Mouse (Mus musculus): ENCODE data around the gene Kng2.
"Not testable (repeated sequence)": the region's sequence is repeated elsewhere in the genome, so short reads cannot be mapped to it uniquely, and the experiment has no call there.

The Kng2 gene

DNA sequence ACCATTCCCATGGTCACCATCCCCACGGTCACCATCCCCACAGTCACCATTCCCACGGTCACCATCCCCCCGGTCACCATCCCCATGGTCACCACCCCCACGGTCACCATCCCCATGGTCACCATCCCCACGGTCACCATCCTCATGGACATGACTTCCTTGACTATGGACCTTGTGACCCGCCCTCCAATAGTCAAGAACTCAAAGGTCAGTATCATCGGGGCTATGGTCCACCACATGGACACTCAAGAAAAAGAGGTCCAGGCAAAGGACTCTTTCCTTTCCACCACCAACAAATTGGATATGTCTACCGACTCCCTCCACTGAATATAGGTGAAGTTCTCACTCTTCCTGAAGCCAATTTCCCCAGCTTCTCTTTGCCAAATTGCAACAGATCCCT, 68.2 kb downstream of the Kng2 start:
- in situ Hi-C loops (cut with MseI, MboI) = no loop called here

DNA sequence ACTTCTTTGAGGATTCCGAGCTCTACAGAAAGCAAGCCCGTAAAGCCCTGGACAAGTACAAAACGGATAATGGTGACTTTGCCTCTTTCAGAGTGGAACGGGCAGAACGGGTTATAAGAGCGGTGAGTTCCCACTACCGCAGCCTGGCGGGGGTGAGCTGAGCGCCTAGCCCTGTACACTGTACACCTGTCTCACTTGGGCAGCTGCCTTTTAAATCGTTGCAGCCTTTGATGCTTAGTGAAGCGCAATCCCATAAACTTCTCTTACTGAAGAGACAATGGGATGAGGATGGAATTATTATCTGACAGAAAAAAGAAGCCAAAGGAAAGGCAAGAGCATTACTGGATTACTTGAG, 73.2 kb downstream of the Kng2 start:
- in situ Hi-C loops (cut with MseI, MboI) = no loop called here

DNA sequence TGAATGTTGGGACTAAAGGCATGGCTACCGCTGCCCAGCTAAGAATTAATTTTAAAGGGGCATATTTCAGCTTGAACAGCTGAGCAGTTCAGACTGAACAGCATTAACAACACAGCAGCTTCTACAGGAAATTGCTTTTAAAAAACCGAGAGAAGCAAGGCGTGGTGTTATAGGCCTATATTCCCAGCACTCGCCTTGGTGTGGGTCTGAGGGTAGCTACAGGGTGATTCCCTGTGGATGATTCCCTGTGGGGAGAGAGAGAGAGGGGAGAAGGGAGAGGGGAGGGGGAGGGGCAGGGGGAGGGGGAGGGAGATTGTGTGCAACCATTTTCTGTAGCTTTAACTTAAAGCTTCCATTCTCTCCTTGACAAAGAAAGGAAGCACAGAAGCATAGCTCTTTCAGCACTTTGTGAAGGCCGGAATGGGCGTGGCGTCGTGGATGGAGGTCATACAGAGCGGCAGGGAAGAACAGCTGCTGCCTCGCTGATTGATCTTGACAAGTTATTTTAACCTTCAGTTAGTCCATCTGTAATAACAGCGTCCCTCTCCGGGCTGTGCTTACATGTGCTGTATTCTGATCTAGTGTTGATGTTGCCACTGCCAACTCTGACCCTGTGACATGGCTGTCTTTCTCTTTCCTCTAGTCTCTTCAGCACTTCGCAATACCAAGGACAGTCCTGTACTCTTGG, 73.7 kb downstream of the Kng2 start:
- in situ Hi-C loops (cut with MseI, MboI) = no loop called here

DNA sequence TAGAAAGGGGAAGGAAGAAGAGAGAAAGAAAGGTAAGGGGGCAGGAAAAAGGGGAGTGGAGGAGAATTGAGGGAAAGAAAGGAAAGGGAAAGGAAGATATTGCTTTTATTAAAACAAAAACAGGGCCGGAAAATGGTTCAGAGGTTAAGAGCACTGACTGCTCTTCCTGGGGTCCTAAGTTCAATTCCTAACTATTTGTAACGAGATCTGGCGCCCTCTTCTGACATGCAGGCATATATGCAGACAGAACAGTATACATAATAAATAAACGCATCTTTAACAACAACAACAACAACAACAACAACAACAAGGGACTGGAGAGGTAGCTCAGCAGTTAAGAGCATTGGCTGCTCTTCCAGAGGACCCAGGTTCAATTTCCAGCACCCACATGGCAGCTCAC, 76.2 kb downstream of the Kng2 start:
- in situ Hi-C loops (cut with MseI, MboI) = loop anchor here (5.0 kb wide), 1 partner anchor 76 kb away; no protein-coding TSS in a partner anchor

DNA sequence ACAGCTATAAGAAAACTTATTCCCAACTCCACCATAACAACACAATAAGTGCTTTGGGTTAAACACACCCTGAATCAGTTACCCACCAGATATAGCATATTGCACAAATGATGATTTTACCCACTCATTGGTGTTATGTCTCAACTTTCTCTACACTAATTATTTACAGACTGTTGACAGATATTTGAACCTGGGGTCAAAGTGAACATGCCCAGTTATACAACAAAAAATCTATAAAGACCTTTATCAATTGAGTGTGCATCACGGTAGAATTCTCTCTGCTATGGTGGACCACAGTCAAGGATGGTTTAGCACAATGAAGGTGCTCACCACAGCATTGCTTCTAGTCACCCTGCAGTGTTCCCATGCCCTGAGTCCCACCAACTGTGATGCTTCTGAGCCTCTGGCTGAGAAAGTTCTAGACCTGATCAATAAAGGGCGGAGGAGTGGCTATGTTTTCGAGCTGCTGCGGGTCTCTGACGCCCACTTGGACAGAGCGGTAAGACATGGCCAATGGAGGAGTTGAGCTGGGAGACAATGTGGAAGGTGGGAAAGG, 78.4 kb downstream of the Kng2 start, which contains the start of gene Hrg:
Gene Hrg, plus strand, starts transcription at position 233 of the 556 bp plus-strand sequence.
- in situ Hi-C loops (cut with MseI, MboI) = loop anchor here (5.0 kb wide), 1 partner anchor 74 kb away; no protein-coding TSS in a partner anchor

DNA sequence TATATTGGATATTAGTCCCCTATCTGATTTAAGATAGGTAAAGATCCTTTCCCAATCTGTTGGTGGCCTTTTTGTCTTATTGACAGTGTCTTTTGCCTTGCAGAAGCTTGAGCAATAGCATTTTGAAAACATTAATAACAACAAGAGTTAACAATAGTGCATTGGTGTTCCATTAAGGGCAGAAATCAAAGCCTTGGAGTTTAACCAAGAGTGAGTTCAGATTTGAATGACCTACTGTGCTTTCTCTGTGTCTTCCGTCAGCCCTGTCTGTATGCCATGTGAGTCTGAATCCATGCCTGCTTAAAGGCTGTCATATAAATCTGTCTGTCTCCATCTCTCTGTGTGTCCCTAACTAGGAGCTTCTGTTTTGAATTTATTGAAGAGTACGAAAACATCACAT, 81.9 kb downstream of the Kng2 start:
- in situ Hi-C loops (cut with MseI, MboI) = no loop called here

DNA sequence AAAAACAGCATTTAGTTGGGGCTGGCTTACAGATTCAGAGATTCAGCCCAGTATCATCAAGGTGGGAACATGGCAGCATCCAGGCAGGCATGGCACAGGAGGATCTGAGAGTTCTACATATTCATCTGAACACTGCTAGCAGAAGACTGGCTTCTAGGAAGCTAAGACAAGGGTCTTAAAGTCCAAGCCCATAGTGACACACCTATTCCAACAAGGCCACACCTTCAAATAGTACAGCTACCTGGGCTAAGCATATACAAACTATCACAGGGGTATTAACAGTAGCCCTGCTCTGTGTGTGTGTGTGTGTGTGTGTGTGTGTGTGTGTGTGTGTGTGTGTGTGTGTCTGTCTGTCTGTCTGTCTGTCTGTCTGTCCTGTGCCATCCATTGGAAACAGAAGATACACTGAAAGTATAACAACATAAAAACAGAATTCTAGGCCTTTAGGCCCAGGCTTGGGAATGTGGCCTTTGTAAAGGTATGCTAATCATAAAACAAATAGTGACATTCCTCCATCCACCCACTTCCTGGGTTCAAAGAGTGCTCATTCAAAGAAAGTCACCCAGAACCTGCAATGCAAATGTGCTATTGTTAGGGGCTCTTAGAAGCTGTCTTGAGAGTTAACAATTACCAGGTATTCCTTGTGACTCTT, 87.3 kb downstream of the Kng2 start:
- in situ Hi-C loops (cut with MseI, MboI) = not testable (repeated sequence)

DNA sequence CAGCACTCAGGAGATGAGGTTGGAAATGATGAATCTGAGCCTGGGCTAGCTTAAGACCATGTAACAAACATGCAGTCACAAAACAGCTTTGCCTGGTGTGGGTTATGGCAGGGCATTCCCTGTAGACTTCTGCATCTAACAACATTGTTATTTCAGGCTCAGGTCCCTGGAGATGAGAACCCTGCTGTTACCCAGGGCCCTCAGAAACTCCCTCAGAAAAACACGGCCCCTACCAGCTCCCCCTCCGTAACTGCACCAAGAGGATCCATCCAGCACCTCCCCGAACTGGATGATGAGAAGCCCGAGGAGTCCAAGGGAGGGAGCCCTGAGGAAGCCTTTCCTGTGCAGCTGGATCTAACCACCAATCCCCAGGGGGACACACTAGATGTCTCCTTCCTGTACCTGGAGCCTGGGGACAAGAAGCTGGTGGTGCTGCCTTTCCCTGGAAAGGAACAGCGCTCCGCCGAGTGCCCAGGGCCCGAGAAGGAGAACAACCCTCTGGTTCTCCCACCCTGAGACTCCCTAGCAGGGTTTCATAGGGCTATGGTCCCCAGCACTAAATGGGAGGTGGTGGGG, 90.1 kb downstream of the Kng2 start:
- in situ Hi-C loops (cut with MseI, MboI) = no loop called here

DNA sequence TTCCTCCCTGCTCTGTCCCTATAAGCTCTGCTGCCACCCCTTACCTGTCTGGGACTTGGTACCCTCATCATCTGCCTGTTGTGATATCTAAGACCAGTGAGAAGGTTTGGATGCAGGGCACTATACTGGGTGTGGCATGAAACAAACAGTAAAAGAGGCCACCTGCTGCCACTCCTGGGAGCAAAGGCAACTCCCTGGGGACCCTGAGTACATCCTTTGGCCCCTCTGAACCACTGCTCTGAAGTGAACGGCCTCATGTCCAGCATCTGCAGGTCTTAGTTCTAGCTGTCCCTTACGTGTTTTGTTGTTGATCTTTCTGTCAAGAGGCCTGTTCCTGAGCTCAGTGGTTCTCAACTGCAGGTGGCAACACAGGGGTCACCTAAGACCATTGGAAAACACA, 90.7 kb downstream of the Kng2 start:
- in situ Hi-C loops (cut with MseI, MboI) = no loop called here

DNA sequence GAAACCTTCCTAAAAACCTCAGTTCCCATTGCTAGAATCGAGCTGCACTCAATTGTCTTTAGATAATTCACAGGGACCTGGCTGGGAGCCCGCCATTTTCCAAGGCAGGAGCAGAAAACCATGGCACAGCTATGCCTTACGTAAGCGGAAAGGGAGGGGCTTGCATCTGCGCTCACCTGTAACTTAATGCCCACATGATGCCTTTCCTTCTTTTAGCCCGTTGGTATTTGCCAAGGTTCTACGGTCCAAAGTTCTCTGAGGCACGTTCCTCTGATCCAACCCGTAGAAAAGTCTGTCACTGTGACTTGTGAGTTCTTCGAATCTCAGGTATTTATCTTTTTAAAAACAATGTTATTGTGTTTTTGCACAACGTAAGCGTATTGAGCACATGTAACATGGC, 91.7 kb downstream of the Kng2 start:
- in situ Hi-C loops (cut with MseI, MboI) = no loop called here
